Mouse (Mus musculus) lung, embryonic 16.5 days (tissue): ENCODE measurements around the gene Rho. TPM values are rescaled to one million over a fixed set of nuclear protein-coding genes. Genes with fewer than 3 reads are reported as not detected.

Experiments
- ATAC-seq: fragments of 200-750 bp; cut with Nextera tagmentation; 2 replicates; pipeline ENCODE4 v1.8.0; 2017; ENCODE audit warnings: low read depth, mild to moderate bottlenecking, moderate library complexity
- H3K27ac ChIP-seq: fragments of 300-500 bp; sonication (generic); 2 replicates; pipeline ENCODE4 v1.5.1; 2014; ENCODE audit warnings: mild to moderate bottlenecking, control low read depth, low read length
- H3K27me3 ChIP-seq: fragments of 300-500 bp; sonication (generic); 2 replicates; pipeline ENCODE4 v1.6.1; 2014; ENCODE audit warnings: low read depth, low read length, mixed read lengths; ENCODE audit not compliant: control insufficient read depth, insufficient read depth
- H3K36me3 ChIP-seq: fragments of 300-500 bp; sonication (generic); 2 replicates; pipeline ENCODE4 v1.6.1; 2014; ENCODE audit warnings: low read length; ENCODE audit not compliant: control insufficient read depth, insufficient read depth
- H3K4me1 ChIP-seq: fragments of 300-500 bp; sonication (generic); replicated peaks from 2 replicates; pipeline ENCODE4 v1.6.1; 2014; ENCODE audit warnings: low read length, mixed read lengths; ENCODE audit not compliant: control insufficient read depth, insufficient read depth
- H3K4me2 ChIP-seq: fragments of 300-500 bp; sonication (generic); 2 replicates; pipeline ENCODE4 v1.6.1; 2014; ENCODE audit warnings: low read depth, low read length, control low read depth
- H3K4me3 ChIP-seq: fragments of 300-500 bp; sonication (generic); 2 replicates; pipeline ENCODE4 v1.5.1; 2014; ENCODE audit warnings: mild to moderate bottlenecking, low read length, control low read depth
- H3K9ac ChIP-seq: fragments of 300-500 bp; sonication (generic); 2 replicates; pipeline ENCODE4 v1.6.1; 2014; ENCODE audit warnings: low read length, control low read depth
- H3K9me3 ChIP-seq: fragments of 300-500 bp; sonication (generic); 2 replicates; pipeline ENCODE4 v1.6.1; 2016; ENCODE audit warnings: low read length; ENCODE audit not compliant: control insufficient read depth
- WGBS: fragments of 180-500 bp; shearing (Covaris S2); extraction: QIAGEN DNeasy Blood & Tissue Kit; methylation state at CpG from one replicate; pipeline ENCODE4 v1.1.7; 2014; 5-methylcytosine and 5-hydroxymethylcytosine counted together
- polyA plus RNA-seq: library from polyadenylated mRNA; unstranded; fragments of >200 nt; fragmentation: Nextera tagmentation; extraction: Ambion mirVana; gene quantifications from 2 replicates; pipeline ENCODE4 v1.2.1, GENCODE M21; 2015

The Rho gene
- polyA plus RNA-seq, 1 experiment from 2014 or later, result 0.08 TPM

- Histone ChIP-seq H3K4me3 (no peak overlapping the region), H3K4me1 (peaks cover 27% of the 10 kb centered on the region), H3K36me3 (peaks cover 5% of the 10 kb centered on the region), H3K9me3 (no peaks in the 10 kb centered on the region), H3K9ac (no peak overlapping the region), H3K27me3 (no peaks in the 10 kb centered on the region), H3K4me2 (no peak overlapping the region), H3K27ac (peak overlapping the region; percentile 66)
- WGBS, result 79% methylated on average over 3 of the region's 3 CpGs
- ATAC-seq, result no peak
Measured at GRCm38 (mm10) chr6:115909052-115909451, 22.5 kb upstream of the Rho start.

- WGBS, result 24% methylated on average over 8 of the region's 8 CpGs
- H3K36me3 ChIP-seq, result peaks cover 5% of the 10 kb centered on the region
Measured at GRCm38 (mm10) chr6:115909940-115910339, 21.6 kb upstream of the Rho start.

GRCm38 (mm10) chr6:115911763-115912162 is 19.8 kb upstream of the Rho start:
- no peak for ATAC-seq
- no peaks in the 10 kb centered on the region for H3K9me3 ChIP-seq
- H3K4me2 ChIP-seq, result no peak overlapping the region
- 70% methylated on average over 6 of the region's 6 CpGs for WGBS
- no peak overlapping the region; the same call in 1 of the 2 replicates for H3K9ac ChIP-seq
- H3K36me3 ChIP-seq, result peaks cover 5% of the 10 kb centered on the region
- H3K4me3 ChIP-seq, result no peak overlapping the region
- peaks cover 16% of the 10 kb centered on the region for H3K4me1 ChIP-seq
- no peak overlapping the region for H3K27ac ChIP-seq
- no peaks in the 10 kb centered on the region for H3K27me3 ChIP-seq

More at GRCm38 (mm10) chr6:115909940-115910339, 21.6 kb upstream of the Rho start:
- ATAC-seq, result peak; percentile 84
- Histone ChIP-seq H3K9me3 (no peaks in the 10 kb centered on the region), H3K4me1 (peaks cover 21% of the 10 kb centered on the region), H3K4me3 (no peak overlapping the region), H3K4me2 (no peak overlapping the region), H3K9ac (no peak overlapping the region), H3K27ac (peak overlapping the region; percentile 66), H3K27me3 (no peaks in the 10 kb centered on the region)

DNA sequence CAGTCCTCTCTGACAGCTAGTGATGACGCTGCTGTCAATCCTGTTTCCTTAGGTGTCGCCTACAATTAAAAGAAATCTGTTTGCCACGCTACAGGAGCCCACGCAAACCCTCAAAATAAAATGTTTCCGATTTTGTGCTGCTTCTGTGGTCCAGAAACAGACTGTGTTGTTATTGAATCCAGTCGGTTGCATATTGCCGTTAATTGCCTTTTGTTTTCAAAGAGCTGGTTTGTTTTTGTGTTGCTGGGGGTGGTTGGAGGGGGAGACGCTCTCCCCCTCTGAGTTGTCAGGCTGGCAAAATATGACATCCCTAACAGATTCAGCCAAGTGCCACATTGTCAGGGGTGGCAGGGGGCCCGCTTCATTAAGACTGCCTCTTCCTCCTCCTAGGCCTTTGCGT is 18.1 kb upstream of the Rho start:
- Histone ChIP-seq H3K9ac (no peak overlapping the region), H3K27ac (no peak overlapping the region), H3K4me3 (no peak overlapping the region), H3K9me3 (no peaks in the 10 kb centered on the region), H3K36me3 (no peaks in the 10 kb centered on the region), H3K27me3 (no peaks in the 10 kb centered on the region), H3K4me2 (no peak overlapping the region), H3K4me1 (peaks cover 12% of the 10 kb centered on the region)
- 83% methylated on average over 10 of the region's 10 CpGs for WGBS
- ATAC-seq, result no peak

DNA sequence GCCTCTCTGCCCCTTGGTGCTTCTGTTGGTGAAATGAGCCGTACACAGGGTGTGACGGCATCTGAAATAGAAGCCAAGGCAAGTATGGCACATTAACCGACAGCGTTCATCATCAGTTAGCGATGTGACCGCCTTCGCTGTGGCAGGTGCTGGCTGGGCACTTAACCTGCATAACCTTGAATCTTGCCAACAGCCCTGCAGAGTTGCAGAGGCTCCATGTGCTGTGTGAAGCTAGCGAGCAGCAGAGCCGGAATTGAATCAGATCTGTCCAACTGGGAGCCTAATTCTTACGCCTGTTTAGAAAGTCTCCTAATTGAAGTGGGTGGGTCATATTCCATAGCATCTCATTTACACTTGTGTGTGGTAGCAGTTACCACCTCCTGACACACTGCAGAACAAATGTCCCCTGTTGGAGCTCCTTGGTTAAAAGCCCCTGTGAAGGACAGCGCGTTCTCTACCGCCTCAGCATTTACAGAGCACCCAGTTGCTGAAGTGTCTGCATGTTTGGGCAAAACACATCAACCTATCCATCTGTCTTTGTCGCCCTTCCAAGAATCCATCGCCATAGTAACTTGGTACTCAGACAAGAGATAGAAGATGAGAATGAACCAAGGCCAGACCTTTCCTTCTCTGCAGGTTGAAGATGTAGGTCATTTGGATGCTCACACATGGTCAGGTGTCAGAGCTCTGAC is 16.9 kb upstream of the Rho start:
- ATAC-seq, result no peak
- H3K27me3 ChIP-seq, result no peaks in the 10 kb centered on the region

GRCm38 (mm10) chr6:115915601-115916445 is 15.7 kb upstream of the Rho start:
- Histone ChIP-seq H3K4me3 (no peak overlapping the region), H3K4me1 (no peaks in the 10 kb centered on the region; the same call in 1 of the 2 replicates), H3K27me3 (no peaks in the 10 kb centered on the region), H3K9ac (no peak overlapping the region), H3K9me3 (no peaks in the 10 kb centered on the region), H3K4me2 (no peak overlapping the region), H3K27ac (no peak overlapping the region), H3K36me3 (no peaks in the 10 kb centered on the region)
- ATAC-seq, result no peak
- WGBS, result 50% methylated on average over 17 of the region's 17 CpGs

More for the DNA sequence above, 16.9 kb upstream of the Rho start:
- WGBS, result 84% methylated on average over 15 of the region's 15 CpGs
- no peak overlapping the region for H3K9ac ChIP-seq
- no peaks in the 10 kb centered on the region for H3K9me3 ChIP-seq
- no peak overlapping the region for H3K4me3 ChIP-seq
- peaks cover 2% of the 10 kb centered on the region; the same call in 1 of the 2 replicates for H3K4me1 ChIP-seq
- no peak overlapping the region for H3K4me2 ChIP-seq
- H3K27ac ChIP-seq, result no peak overlapping the region
- no peaks in the 10 kb centered on the region for H3K36me3 ChIP-seq

DNA sequence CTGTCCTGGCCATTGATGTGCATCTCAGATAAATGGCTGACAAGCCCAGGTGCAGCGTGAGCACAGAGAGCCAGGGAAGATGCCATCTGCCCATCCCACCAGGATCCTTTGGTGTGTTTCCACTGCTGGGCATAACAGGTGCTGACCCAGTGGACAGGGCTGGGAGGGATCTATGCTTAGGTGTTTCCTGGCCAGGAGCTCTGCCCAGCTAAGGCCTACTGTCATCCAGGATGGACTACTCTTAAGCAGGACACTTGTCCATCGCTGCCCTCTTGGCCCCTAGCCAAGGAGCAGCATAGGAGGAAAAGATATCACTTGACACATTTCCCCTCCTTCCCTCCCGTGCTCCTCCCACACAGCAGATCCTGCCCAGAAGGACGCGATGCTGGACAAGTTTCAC is 14.9 kb upstream of the Rho start:
- Histone ChIP-seq H3K9ac (no peak overlapping the region), H3K9me3 (no peaks in the 10 kb centered on the region), H3K4me1 (no peaks in the 10 kb centered on the region; the same call in 1 of the 2 replicates), H3K4me3 (no peak overlapping the region), H3K27ac (no peak overlapping the region), H3K27me3 (no peaks in the 10 kb centered on the region), H3K4me2 (no peak overlapping the region), H3K36me3 (no peaks in the 10 kb centered on the region)
- peak; percentile 10 for ATAC-seq
- WGBS, result 53% methylated on average over 5 of the region's 5 CpGs

GRCm38 (mm10) chr6:115918615-115919014 is 12.9 kb upstream of the Rho start:
- no peak overlapping the region for H3K4me2 ChIP-seq
- no peak for ATAC-seq

GRCm38 (mm10) chr6:115919876-115920275 is 11.7 kb upstream of the Rho start:
- no peak overlapping the region for H3K27ac ChIP-seq
- no peaks in the 10 kb centered on the region for H3K27me3 ChIP-seq
- no peak overlapping the region for H3K4me3 ChIP-seq
- WGBS, result 80% methylated on average over 5 of the region's 5 CpGs
- H3K36me3 ChIP-seq, result no peaks in the 10 kb centered on the region
- no peak overlapping the region for H3K9ac ChIP-seq
- H3K4me2 ChIP-seq, result no peak overlapping the region
- H3K4me1 ChIP-seq, result peaks cover 8% of the 10 kb centered on the region
- no peak for ATAC-seq
- no peaks in the 10 kb centered on the region for H3K9me3 ChIP-seq

More at GRCm38 (mm10) chr6:115918615-115919014, 12.9 kb upstream of the Rho start:
- no peaks in the 10 kb centered on the region for H3K9me3 ChIP-seq
- 88% methylated on average over 1 of the region's 1 CpGs for WGBS
- H3K4me3 ChIP-seq, result no peak overlapping the region
- H3K36me3 ChIP-seq, result no peaks in the 10 kb centered on the region
- H3K4me1 ChIP-seq, result no peaks in the 10 kb centered on the region
- H3K27me3 ChIP-seq, result no peaks in the 10 kb centered on the region
- no peak overlapping the region for H3K27ac ChIP-seq
- no peak overlapping the region for H3K9ac ChIP-seq
